Mouse (Mus musculus) erythroblast, embryonic 14.5 days (primary cell): ENCODE measurements around the gene Cecr2. TPM values are rescaled to one million over a fixed set of nuclear protein-coding genes. Genes with fewer than 3 reads are reported as not detected.

Source experiments
- H3K27me3 ChIP-seq: 2 replicates; pipeline ENCODE4 v1.6.1; 2012; ENCODE audit warnings: inconsistent platforms; ENCODE audit not compliant: control insufficient read depth
- H3K36me3 ChIP-seq: 2 replicates; pipeline ENCODE4 v1.6.1; 2012; ENCODE audit warnings: mild to moderate bottlenecking, inconsistent platforms; ENCODE audit not compliant: control insufficient read depth
- H3K4me1 ChIP-seq: 2 replicates; pipeline ENCODE4 v1.6.1; 2012; ENCODE audit warnings: inconsistent platforms; ENCODE audit not compliant: control insufficient read depth
- H3K4me3 ChIP-seq: replicated peaks from 2 replicates; pipeline ENCODE3; 2012; ENCODE audit warnings: moderate library complexity, mild to moderate bottlenecking, inconsistent platforms
- H3K9me3 ChIP-seq: 2 replicates; pipeline ENCODE4 v1.6.1; 2012; ENCODE audit warnings: low read length, inconsistent platforms, mixed read lengths; ENCODE audit not compliant: control insufficient read depth
- GATA1 ChIP-seq: IDR thresholded peaks from 2 replicates; pipeline ENCODE4 v1.6.1; 2012; ENCODE audit warnings: low read length, inconsistent platforms, mixed read lengths
- TAL1 ChIP-seq: IDR thresholded peaks from 3 replicates; pipeline ENCODE4 v1.6.1; 2012; ENCODE audit warnings: low read length, inconsistent platforms, mixed read lengths
- polyA plus RNA-seq: library from polyadenylated mRNA; stranded (reverse); fragments of >175 nt; gene quantifications from 2 replicates; pipeline ENCODE4 v1.2.3, GENCODE M21; 2012

The Cecr2 gene
- polyA plus RNA-seq, 1 experiment = 1.9 TPM

DNA sequence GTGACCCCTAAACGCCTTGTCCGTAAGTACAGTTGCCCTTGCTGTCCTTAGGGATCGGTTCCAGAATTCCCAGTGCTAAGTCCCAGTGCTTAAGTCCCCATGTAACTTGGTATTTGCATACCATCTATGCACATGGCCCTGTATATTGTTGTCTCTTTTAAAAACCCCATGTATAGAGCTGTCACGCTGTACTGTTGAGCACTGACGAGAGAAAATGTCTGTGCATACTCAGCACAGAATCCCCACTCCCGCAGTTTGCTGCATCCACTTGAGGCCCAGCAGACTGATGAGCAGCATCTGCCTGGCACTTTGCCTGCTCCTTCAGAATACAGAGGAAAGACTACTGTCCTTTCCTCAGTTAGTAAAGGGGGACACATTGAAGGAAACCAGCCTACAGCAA, 107.6 kb downstream of the Cecr2 start:
- Histone ChIP-seq H3K36me3 (peaks cover 75% of the 10 kb centered on the region), H3K9me3 (no peaks in the 10 kb centered on the region), H3K4me1 (no peaks in the 10 kb centered on the region), H3K27me3 (no peaks in the 10 kb centered on the region), H3K4me3 (no peak overlapping the region)
- TF ChIP-seq GATA1 = no peak
- TF ChIP-seq TAL1 = no peak

DNA sequence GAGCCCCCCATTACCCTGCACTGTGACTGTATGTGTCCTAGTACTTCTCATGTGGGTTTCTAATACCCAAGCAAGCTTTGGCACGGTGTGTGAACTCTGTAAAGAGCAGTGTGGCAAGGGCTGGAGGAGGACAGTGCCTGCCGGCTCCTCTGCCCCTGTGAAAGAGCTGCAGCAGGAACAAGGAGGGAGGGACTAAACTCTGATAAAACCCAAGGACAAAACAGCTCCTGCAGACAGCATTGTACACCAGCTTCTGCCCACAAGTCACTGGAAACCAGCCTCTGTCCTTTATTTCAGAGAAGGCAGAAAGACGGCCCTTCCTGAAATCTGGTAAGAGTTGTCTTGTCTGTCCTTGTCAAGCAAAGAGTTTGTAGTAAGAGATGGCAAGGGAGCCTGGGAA, 110.1 kb downstream of the Cecr2 start:
- no peak overlapping the region for H3K4me3 ChIP-seq
- TF ChIP-seq TAL1 = no peak
- no peak for TF ChIP-seq GATA1
- H3K9me3 ChIP-seq = no peaks in the 10 kb centered on the region
- no peaks in the 10 kb centered on the region for H3K27me3 ChIP-seq
- peaks cover 53% of the 10 kb centered on the region for H3K36me3 ChIP-seq
- peaks cover 3% of the 10 kb centered on the region for H3K4me1 ChIP-seq

DNA sequence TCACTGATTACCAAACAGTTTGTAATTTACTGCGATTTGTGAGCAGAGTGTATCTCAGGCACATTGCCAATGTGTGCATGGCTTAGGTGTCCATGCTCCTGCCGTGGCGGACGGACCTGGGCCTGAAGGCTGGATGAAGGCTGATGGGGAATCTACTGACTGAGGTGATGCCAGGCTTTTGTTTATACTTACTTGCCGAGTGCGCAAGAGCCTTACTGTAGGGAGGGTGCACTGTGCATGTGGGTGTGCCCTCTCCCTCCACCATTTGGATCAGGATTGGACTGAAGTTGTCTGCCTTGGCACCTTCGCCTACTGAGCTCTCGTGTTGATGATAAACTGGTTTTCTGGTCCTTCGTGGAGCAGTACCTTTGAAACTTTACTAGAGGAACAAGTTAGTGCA, 111.4 kb downstream of the Cecr2 start:
- Histone ChIP-seq H3K36me3 (peaks cover 42% of the 10 kb centered on the region), H3K4me3 (no peak overlapping the region), H3K27me3 (no peaks in the 10 kb centered on the region), H3K4me1 (peaks cover 3% of the 10 kb centered on the region), H3K9me3 (no peaks in the 10 kb centered on the region)
- TF ChIP-seq GATA1 (no peak), TAL1 (no peak)

DNA sequence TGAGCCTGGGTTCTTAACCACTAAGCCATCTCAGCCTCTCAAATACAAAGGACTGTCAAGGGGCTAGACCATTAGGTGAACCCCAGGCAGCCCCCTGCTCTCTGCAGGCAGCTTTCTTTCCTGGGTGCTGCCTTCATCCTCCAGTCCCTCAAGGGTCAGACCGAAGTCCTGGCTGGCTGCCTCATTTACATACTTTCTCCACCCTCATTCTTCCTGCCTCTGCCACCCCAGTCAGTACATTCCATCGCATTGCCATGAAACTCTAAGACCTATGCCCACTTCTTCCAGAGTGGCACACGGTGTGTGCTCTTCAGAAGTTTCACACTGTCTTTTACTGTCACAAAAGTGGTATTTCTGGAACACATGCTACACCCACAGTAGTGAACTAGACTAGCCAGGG, 112.1 kb downstream of the Cecr2 start:
- Histone ChIP-seq H3K36me3 (peaks cover 39% of the 10 kb centered on the region), H3K27me3 (no peaks in the 10 kb centered on the region), H3K4me1 (peaks cover 3% of the 10 kb centered on the region), H3K4me3 (no peak overlapping the region), H3K9me3 (no peaks in the 10 kb centered on the region)
- no peak for TF ChIP-seq TAL1
- no peak for TF ChIP-seq GATA1

DNA sequence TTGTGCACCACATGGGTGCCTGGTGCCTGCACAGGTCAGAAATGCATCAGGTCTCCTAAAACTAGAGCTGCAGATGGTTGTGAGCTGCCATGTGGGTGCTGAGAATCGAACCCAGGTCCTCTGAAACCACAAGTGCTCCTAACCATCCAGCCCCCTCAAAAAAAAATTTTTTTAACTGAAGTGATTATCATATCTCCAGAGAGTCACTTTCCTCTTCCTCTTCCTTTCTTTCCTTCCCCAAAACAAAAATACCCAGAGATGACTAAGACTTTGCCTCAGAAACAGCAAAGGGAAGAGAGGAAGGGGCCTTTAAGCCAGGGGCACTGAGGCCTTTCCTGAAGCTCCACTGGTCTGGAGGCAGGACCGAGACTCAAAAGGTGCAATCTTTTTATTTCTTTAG, 116.8 kb downstream of the Cecr2 start:
- Histone ChIP-seq H3K9me3 (no peaks in the 10 kb centered on the region), H3K4me3 (no peak overlapping the region), H3K27me3 (no peaks in the 10 kb centered on the region), H3K36me3 (peaks cover 12% of the 10 kb centered on the region), H3K4me1 (peaks cover 10% of the 10 kb centered on the region)
- no peak for TF ChIP-seq GATA1
- no peak for TF ChIP-seq TAL1

DNA sequence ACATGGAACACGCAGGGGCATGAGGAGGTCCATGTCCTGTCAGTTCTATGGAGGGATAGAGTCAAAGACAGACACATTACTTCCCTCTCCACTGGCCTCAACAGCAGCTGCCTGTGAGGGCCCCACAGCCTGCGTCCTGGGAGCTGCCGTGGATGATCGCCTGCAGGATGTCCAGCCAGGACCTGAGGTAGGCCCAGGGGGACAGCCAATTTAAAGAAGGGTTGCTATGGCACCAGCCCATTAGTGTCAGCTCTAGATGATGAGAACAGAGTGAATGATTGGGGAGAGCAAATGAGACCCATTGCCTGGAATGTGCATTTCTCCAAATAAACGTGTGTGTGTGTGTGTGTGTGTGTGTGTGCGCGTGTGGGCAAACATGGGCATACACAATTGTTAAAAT, 118.2 kb downstream of the Cecr2 start:
- H3K27me3 ChIP-seq = no peaks in the 10 kb centered on the region
- TF ChIP-seq GATA1 = no peak
- TF ChIP-seq TAL1 = no peak

DNA sequence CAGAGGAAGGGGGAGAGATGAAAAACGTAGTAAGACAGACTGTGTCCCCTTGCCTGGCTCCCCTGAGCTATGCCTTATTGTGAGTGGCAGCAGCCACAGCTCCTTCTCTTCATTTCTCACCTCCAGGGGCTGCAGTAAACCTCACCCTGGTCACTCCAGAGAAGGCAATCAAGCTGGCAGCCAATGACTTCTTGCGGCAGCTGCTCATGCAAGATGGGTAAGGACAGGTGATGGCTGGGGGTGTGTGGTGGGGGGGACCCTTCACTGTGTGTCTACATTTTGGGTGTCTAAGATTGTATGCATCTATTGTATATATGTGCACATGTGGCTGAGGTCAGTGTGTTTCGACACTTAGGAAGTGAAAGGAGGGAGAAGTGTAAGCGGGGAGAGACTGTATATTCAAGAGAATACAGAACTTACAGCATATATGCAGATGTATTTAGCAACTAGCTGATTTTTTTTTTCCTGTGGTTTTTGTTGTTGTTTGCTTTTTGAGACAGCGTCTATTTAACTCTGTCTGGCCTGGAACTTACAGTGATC, 122.0 kb downstream of the Cecr2 start:
- no peaks in the 10 kb centered on the region for H3K9me3 ChIP-seq
- H3K4me1 ChIP-seq = peaks cover 33% of the 10 kb centered on the region
- TF ChIP-seq TAL1 = no peak
- TF ChIP-seq GATA1 = no peak
- H3K36me3 ChIP-seq = peaks cover 62% of the 10 kb centered on the region
- H3K4me3 ChIP-seq = no peak overlapping the region
- no peaks in the 10 kb centered on the region for H3K27me3 ChIP-seq

More for the DNA sequence above, 118.2 kb downstream of the Cecr2 start:
- H3K9me3 ChIP-seq = no peaks in the 10 kb centered on the region
- H3K4me3 ChIP-seq = no peak overlapping the region
- H3K4me1 ChIP-seq = peaks cover 14% of the 10 kb centered on the region
- peaks cover 25% of the 10 kb centered on the region for H3K36me3 ChIP-seq

DNA sequence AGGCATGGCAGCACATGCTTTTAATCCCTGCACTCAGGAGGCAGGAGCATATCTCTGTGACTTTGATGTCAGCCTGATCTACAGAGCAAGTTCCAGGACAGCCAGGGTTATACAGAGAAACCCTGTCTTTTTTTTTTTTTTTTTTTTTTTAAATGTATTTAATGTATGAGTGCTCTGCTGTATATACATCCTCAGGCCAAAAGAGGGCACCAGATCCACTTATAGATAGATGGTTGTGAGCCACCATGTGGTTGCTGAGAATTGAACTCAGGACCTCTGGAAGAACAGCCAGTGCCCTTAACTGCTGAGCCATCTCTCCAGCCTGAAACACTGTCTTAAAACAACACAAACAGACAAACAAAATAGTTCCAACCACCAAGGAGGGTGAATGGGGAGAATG, 122.7 kb downstream of the Cecr2 start:
- Histone ChIP-seq H3K4me1 (peaks cover 33% of the 10 kb centered on the region), H3K9me3 (no peaks in the 10 kb centered on the region), H3K27me3 (no peaks in the 10 kb centered on the region), H3K4me3 (no peak overlapping the region), H3K36me3 (peaks cover 69% of the 10 kb centered on the region)
- TF ChIP-seq GATA1 (no peak), TAL1 (no peak)

DNA sequence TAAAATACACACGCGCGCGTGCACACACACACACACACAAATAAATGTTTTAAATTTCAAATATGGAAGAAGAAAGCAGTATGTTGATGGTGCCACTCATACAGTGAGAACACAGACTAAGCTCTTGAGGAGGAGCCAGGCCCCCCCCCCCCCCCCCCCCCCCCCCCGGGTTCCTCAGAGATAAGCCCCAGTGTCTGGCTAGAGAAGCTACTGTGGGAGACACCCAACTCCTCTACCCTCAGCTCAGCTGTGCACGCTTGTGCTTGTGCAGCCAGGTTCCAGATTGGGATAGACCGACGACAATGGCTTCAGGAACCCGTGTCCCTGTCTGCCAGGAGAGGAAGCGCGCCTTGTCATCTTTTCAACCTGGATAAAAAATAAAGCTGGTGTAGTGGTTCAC, 124.0 kb downstream of the Cecr2 start:
- peaks cover 82% of the 10 kb centered on the region for H3K36me3 ChIP-seq
- H3K4me3 ChIP-seq = no peak overlapping the region
- H3K27me3 ChIP-seq = no peaks in the 10 kb centered on the region
- no peaks in the 10 kb centered on the region for H3K9me3 ChIP-seq
- TF ChIP-seq TAL1 (no peak), GATA1 (no peak)
- peaks cover 33% of the 10 kb centered on the region for H3K4me1 ChIP-seq

DNA sequence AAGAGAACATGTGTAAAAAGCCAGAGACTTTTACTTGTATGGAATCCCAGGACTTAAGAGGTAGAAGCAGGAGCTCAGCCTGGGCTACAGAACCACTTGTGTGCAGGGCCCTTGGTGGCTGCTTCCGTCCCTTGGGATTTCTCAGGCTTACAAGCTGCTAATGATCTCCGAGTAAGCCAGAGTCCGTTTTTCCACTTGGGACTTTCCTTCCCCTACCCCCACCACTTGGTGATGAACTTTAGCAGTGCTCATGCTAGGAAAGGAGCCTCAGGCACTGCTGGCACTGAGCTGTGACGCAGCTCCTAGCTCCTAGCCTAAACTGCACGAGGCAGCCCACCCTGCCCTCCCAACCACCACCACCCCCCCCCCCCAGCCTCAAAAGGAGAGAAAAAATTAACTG, 124.5 kb downstream of the Cecr2 start:
- Histone ChIP-seq H3K4me1 (peaks cover 31% of the 10 kb centered on the region), H3K4me3 (no peak overlapping the region), H3K9me3 (no peaks in the 10 kb centered on the region), H3K36me3 (peaks cover 86% of the 10 kb centered on the region), H3K27me3 (no peaks in the 10 kb centered on the region)
- TF ChIP-seq GATA1 (no peak), TAL1 (no peak)
